Mouse (Mus musculus): ENCODE measurements around the gene Ndufv3. TPM values are rescaled to one million over a fixed set of nuclear protein-coding genes. Genes with fewer than 3 reads are reported as not detected.

Ndufv3 gene
- polyA plus RNA-seq, 1 experiment from 2014 or later: 250 TPM

DNA sequence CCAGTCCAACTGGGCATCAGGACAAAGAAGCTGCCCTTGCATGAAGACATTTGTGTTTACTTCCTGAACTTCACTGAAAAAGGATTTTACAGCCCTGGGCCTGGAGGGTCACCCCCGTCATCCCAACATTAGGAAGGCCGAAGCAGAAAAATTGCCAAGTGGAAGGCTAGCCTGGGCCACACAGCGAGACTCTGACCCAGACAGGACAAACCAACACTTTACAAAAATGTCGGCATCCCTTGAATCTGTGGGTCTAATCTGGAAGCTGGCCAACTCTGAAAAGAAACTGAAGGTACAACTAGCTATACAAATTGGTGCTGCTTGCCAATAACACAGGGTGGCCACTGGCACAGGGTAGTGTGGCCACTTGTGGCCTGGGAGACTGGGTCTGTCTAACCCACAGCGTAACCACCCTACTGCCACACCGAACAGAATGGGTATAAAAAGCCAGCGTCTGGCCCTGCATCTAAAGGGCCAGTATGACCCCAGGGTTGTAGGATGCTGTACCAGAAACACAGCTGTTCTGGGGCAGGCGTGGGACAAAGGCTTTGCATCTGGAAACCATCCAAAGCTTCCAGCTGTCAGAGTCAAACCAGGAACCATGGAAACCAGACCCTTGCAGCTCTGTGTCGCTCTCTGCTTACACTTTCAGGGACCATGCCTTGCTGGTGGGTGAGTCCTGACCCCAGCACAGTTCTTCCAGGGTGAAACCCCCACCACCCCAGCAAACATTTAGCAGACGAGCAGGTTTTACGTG, 37.4 kb downstream of the Ndufv3 start:
- no peaks in the 10 kb centered on the region for H3K9me3 ChIP-seq (ENCODE audit: control insufficient read depth, low read length)
- no peaks in the 10 kb centered on the region for H3K4me1 ChIP-seq (ENCODE audit: control insufficient read depth, insufficient read depth, low read length)
- 64% methylated on average over 11 of the region's 11 CpGs for WGBS
- no peak overlapping the region for H3K9ac ChIP-seq (ENCODE audit: low read length)
- no peaks in the 10 kb centered on the region for H3K27me3 ChIP-seq (ENCODE audit: control insufficient read depth, insufficient read depth, low read length)
- ATAC-seq (ENCODE audit: insufficient read depth, low FRiP score, low TSS enrichment): no peak
- no peak overlapping the region for H3K4me2 ChIP-seq (ENCODE audit: low read depth)
- H3K36me3 ChIP-seq (ENCODE audit: control insufficient read depth, insufficient read depth, low read length): no peaks in the 10 kb centered on the region; the same call in 1 of the 2 replicates
- H3K4me3 ChIP-seq (ENCODE audit: low read depth, low read length): no peak overlapping the region
- peak overlapping the region; percentile 49 for H3K27ac ChIP-seq (ENCODE audit: low read depth, low read length)
- DNase-seq (ENCODE audit: low spot score): peak; percentile 53

DNA sequence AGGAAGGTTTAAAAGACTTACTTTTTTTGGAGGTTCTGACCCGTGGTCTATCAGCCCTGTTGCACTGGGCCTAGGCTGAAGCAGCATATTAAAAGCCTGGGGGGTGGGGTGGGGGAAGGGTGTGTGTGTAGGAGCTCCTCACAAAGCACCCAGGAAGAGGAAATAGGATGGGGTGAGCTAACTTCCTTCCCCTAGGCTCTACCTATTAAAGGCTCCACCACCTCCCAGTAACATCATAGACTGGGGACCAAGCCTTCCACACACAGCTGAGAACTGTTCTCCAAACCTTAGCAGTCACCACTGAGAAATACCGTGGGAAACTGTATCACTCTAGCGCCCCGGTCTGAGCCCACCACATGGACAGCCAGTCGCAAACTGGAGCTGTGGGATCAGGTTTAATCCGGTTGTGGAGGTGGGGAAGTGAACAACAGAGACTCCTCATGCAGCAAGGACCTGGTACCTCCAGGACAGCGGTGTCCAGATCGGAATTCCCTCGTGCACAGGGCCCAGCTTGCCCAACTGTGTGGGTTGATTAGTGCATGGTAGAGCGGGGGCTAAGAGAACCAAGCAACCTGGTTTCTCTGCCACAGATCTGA, 38.1 kb downstream of the Ndufv3 start:
- Histone ChIP-seq H3K9ac (ENCODE audit: low read length) (no peak overlapping the region), H3K27ac (ENCODE audit: low read depth, low read length) (peak overlapping the region; percentile 49)
- no peak for DNase-seq (ENCODE audit: low spot score)

DNA sequence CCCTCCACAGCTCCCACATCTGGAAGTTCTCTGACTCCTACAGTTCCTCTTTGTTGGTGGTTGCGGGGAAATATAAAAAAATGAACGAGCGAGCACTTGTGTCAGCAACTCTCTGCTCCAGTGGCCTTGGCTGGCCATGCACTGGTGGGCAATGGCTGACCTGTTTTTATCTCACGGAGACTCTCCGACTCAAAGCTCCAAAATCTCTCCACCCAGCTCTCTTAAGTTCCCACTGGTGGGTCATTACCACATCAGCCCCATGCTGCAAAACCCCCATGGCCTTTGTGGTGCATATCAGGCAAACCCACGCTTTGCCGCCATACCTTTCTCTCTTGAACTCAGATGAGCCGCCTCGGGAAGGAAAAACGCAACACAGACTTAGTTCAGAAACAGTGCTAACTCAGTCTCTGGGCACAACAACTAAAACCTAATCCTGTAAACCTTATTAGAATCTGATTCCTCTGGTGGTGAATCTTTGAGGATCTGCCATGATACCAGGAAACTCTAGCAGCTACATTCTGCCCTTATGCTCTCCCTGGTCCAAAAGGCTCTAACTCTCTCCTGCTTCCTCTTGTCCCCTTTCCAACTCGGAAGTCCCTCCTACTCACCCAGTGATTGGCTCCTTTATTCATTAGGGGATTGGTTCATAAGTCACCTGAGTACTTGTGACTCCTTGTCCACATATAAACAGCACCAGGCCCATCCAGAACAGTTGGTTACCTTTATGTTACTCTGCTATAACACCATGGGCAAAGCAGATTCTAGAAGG, 39.3 kb downstream of the Ndufv3 start:
- Histone ChIP-seq H3K9me3 (ENCODE audit: control insufficient read depth, low read length) (no peaks in the 10 kb centered on the region), H3K4me1 (ENCODE audit: control insufficient read depth, insufficient read depth, low read length) (peaks cover 6% of the 10 kb centered on the region), H3K4me2 (ENCODE audit: low read depth) (no peak overlapping the region), H3K27ac (ENCODE audit: low read depth, low read length) (no peak overlapping the region), H3K4me3 (ENCODE audit: low read depth, low read length) (no peak overlapping the region), H3K27me3 (ENCODE audit: control insufficient read depth, insufficient read depth, low read length) (no peaks in the 10 kb centered on the region), H3K9ac (ENCODE audit: low read length) (no peak overlapping the region), H3K36me3 (ENCODE audit: control insufficient read depth, insufficient read depth, low read length) (no peaks in the 10 kb centered on the region; the same call in 1 of the 2 replicates)
- DNase-seq (ENCODE audit: low spot score) (no peak), ATAC-seq (ENCODE audit: insufficient read depth, low FRiP score, low TSS enrichment) (no peak)
- 89% methylated on average over 11 of the region's 11 CpGs for WGBS

More for the DNA sequence above, 38.1 kb downstream of the Ndufv3 start:
- no peaks in the 10 kb centered on the region for H3K4me1 ChIP-seq (ENCODE audit: control insufficient read depth, insufficient read depth, low read length)
- no peak for ATAC-seq (ENCODE audit: insufficient read depth, low FRiP score, low TSS enrichment)
- no peak overlapping the region for H3K4me3 ChIP-seq (ENCODE audit: low read depth, low read length)
- H3K4me2 ChIP-seq (ENCODE audit: low read depth): no peak overlapping the region
- H3K9me3 ChIP-seq (ENCODE audit: control insufficient read depth, low read length): no peaks in the 10 kb centered on the region
- 75% methylated on average over 10 of the region's 10 CpGs for WGBS
- H3K36me3 ChIP-seq (ENCODE audit: control insufficient read depth, insufficient read depth, low read length): no peaks in the 10 kb centered on the region; the same call in 1 of the 2 replicates
- H3K27me3 ChIP-seq (ENCODE audit: control insufficient read depth, insufficient read depth, low read length): no peaks in the 10 kb centered on the region

DNA sequence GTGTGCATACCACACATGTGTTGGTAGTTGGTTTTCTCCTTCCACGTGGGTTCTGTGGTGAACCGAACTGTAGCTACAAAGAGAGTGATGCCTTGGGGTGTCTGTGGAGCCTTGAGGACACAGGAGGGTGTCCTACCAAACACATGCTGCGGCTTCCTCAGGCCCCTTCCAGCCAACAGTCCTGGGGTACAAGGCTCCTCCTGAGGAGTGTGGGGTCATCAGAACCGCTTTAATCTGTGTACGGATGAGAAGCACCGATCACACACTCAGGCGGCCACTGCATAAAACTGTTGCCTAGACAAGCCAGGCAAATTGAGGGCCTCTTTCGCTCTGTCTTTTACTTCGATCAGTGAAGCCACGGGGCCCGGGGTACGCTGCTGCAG, 43.7 kb downstream of the Ndufv3 start:
- no peak for ATAC-seq (ENCODE audit: insufficient read depth, low FRiP score, low TSS enrichment)

DNA sequence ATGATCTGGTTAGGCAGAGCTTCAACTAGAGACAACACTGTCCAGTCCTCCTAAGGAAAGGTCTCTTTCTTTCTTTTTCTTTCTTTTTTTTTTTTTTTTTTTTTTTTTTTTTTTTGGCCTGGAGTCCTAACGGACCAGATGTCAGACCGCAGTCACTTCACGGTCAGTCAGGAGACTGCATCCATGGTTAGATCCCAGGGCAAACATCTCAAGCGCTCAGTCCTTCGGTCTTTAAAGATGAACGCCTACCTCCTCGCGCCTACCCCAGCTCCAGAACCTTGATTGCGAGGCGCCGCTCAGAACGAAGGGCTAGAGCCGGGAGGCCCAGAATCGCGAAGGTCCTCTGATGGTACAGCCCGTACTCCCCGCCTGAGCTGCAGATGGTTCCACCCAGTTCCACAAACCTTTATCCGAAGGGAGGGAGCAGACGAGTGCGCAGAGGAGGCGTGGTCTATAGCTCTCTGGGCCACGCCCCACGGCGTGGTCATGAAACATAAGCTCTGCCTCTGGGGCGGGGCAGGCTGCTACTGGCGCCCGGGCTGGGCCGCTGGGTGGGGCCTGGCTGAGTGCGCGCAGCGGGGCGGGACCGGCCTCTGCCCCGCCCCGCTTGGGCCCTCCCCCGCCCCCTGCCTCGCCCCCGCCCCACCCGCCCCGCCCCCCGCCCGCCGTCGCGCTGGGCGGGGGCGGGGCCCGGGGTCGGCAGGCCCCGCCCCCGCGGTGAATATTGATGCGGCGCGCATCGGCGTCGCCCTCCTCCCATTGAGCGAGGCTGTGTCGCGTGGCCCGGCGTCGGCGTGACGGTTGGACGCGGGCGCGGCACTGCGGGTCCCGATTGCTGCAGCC, 44.3 kb downstream of the Ndufv3 start, which contains the start of gene Pknox1:
Gene Pknox1 (plus strand): TSS at position 720 of the 843 bp plus-strand sequence.
- ATAC-seq (ENCODE audit: insufficient read depth, low FRiP score, low TSS enrichment) (peak; percentile 94), DNase-seq (ENCODE audit: low spot score) (peak; percentile 100)
- Histone ChIP-seq H3K4me2 (ENCODE audit: low read depth) (peak within 1 kb of the TSS; percentile 85), H3K9me3 (ENCODE audit: control insufficient read depth, low read length) (no peaks in the 10 kb centered on the region), H3K27me3 (ENCODE audit: control insufficient read depth, insufficient read depth, low read length) (no peaks in the 10 kb centered on the region), H3K27ac (ENCODE audit: low read depth, low read length) (peak within 1 kb of the TSS; percentile 97), H3K9ac (ENCODE audit: low read length) (peak within 1 kb of the TSS; percentile 86), H3K4me1 (ENCODE audit: control insufficient read depth, insufficient read depth, low read length) (peaks cover 25% of the 10 kb centered on the region), H3K4me3 (ENCODE audit: low read depth, low read length) (peak within 1 kb of the TSS; percentile 84), H3K36me3 (ENCODE audit: control insufficient read depth, insufficient read depth, low read length) (no peaks in the 10 kb centered on the region)
- WGBS: under 1% methylated on average over 44 of the region's 72 CpGs

More for the DNA sequence above, 43.7 kb downstream of the Ndufv3 start:
- no peaks in the 10 kb centered on the region for H3K9me3 ChIP-seq (ENCODE audit: control insufficient read depth, low read length)
- WGBS: 23% methylated on average over 12 of the region's 12 CpGs
- H3K4me1 ChIP-seq (ENCODE audit: control insufficient read depth, insufficient read depth, low read length): peaks cover 25% of the 10 kb centered on the region
- H3K36me3 ChIP-seq (ENCODE audit: control insufficient read depth, insufficient read depth, low read length): no peaks in the 10 kb centered on the region
- DNase-seq (ENCODE audit: low spot score): no peak
- peak overlapping the region; percentile 52 for H3K4me2 ChIP-seq (ENCODE audit: low read depth)
- peak overlapping the region; percentile 84 for H3K4me3 ChIP-seq (ENCODE audit: low read depth, low read length)
- no peaks in the 10 kb centered on the region for H3K27me3 ChIP-seq (ENCODE audit: control insufficient read depth, insufficient read depth, low read length)
- peak overlapping the region; percentile 85 for H3K27ac ChIP-seq (ENCODE audit: low read depth, low read length)
- peak overlapping the region; percentile 76 for H3K9ac ChIP-seq (ENCODE audit: low read length)

DNA sequence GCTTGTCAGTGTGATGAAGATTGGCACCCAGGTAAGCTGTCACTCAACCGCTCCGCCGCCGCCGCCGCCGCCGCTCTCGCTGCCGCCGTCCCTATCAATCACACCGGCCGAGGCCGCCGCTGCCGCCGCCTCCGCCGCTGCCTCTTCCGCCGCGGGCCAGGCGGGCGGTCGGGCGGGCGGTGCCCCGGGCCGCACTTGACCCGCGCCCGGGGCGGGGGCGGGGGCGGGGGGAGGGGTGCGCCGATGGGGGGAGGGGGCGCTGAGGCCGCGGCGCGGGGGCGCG, 44.9 kb downstream of the Ndufv3 start:
- peak overlapping the region; percentile 84 for H3K4me3 ChIP-seq (ENCODE audit: low read depth, low read length)
- ATAC-seq (ENCODE audit: insufficient read depth, low FRiP score, low TSS enrichment): no peak
- 0% methylated on average over 2 of the region's 44 CpGs for WGBS

DNA sequence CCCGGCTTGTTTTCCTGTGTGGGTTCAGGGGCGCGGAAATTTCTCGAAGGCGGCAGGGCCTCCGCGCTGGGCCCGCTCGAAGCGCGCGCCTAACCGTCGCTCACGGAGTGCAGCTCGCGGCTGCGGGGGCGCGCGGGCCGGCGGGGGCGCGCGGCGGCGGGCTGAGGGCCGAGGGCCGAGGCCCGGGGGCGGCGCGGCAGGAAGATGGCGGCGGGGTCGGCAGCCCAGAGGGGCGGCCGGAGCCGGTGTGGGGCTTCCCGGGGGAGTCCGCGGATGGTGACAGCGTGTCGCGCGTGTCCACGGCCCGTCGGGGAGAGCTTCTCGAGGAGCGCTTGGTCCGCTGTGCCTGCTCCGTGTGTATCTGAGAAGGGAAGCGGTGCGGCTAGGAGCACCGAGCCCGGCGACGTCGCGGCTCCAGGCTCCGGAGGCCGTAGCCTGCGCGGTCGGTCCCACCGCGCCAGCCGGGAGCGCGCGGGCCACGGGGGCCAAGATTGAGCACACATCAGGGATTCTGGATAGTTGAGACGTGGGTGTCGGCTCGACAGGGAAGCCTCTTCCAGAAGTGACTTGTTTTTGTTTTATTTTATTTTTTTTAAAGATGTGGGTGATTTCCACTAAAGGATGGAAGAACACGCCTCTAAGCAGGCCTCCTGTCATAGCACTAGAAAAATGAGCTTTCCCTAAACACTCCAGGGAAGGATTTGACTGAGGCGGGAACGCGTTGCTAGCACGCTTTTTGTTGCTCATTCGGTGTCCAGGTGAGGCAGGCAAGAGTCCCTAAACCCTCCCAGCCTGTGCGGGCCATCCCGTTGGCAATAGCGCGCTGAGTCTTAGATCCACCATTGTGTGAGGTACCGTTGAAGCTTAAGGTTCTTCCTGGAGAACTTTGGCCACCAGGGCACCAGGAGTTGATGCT, 45.5 kb downstream of the Ndufv3 start:
- peaks cover 25% of the 10 kb centered on the region for H3K4me1 ChIP-seq (ENCODE audit: control insufficient read depth, insufficient read depth, low read length)
- ATAC-seq (ENCODE audit: insufficient read depth, low FRiP score, low TSS enrichment): peak; percentile 48
- WGBS: under 1% methylated on average over 69 of the region's 88 CpGs

More for the DNA sequence above, 44.9 kb downstream of the Ndufv3 start:
- peak overlapping the region; percentile 86 for H3K9ac ChIP-seq (ENCODE audit: low read length)
- H3K9me3 ChIP-seq (ENCODE audit: control insufficient read depth, low read length): no peaks in the 10 kb centered on the region
- peak overlapping the region; percentile 85 for H3K4me2 ChIP-seq (ENCODE audit: low read depth)
- no peak for DNase-seq (ENCODE audit: low spot score)
- no peaks in the 10 kb centered on the region for H3K36me3 ChIP-seq (ENCODE audit: control insufficient read depth, insufficient read depth, low read length)
- H3K4me1 ChIP-seq (ENCODE audit: control insufficient read depth, insufficient read depth, low read length): peaks cover 25% of the 10 kb centered on the region
- H3K27ac ChIP-seq (ENCODE audit: low read depth, low read length): peak overlapping the region; percentile 97
- H3K27me3 ChIP-seq (ENCODE audit: control insufficient read depth, insufficient read depth, low read length): no peaks in the 10 kb centered on the region

More for the DNA sequence above, 45.5 kb downstream of the Ndufv3 start:
- Histone ChIP-seq H3K9ac (ENCODE audit: low read length) (peak overlapping the region; percentile 86), H3K4me3 (ENCODE audit: low read depth, low read length) (peak overlapping the region; percentile 84), H3K27ac (ENCODE audit: low read depth, low read length) (peak overlapping the region; percentile 97), H3K27me3 (ENCODE audit: control insufficient read depth, insufficient read depth, low read length) (no peaks in the 10 kb centered on the region), H3K4me2 (ENCODE audit: low read depth) (peak overlapping the region; percentile 85), H3K36me3 (ENCODE audit: control insufficient read depth, insufficient read depth, low read length) (no peaks in the 10 kb centered on the region), H3K9me3 (ENCODE audit: control insufficient read depth, low read length) (no peaks in the 10 kb centered on the region)
- peak; percentile 80 for DNase-seq (ENCODE audit: low spot score)
